Mouse (Mus musculus) Muller cell, postnatal 12 days (primary cell): ENCODE measurements at regions not wholly inside any gene's neighbourhood (a gene's known extent, or its start where the extent isn't known, plus 50 kb on each side); places are given as distances from the start of the nearest gene placed in this dataset.
A peak's percentile ranks its signal among the peaks of the same experiment; 100 is the strongest.

Experiments used
- DNase-seq: peaks from one replicate; pipeline ENCODE4 v3.0.0-alpha.2; 2015; ENCODE audit errors: inconsistent ontology term

- DNase-seq, result no peak
Observed at GRCm38 (mm10) chr12:58443007-58443406, 173.9 kb upstream of the Clec14a start.

- DNase-seq, result no peak
Observed at GRCm38 (mm10) chr12:58441962-58442361, 172.9 kb upstream of the Clec14a start.

GRCm38 (mm10) chr12:58440666-58441065, 171.6 kb upstream of the Clec14a start:
- DNase-seq, result no peak

- no peak for DNase-seq
Observed at GRCm38 (mm10) chr12:58437031-58437430, 167.9 kb upstream of the Clec14a start.

- no peak for DNase-seq
Observed at GRCm38 (mm10) chr12:58434504-58434903, 165.4 kb upstream of the Clec14a start.

- DNase-seq, result no peak
Observed at GRCm38 (mm10) chr12:58429929-58430328, 160.8 kb upstream of the Clec14a start.

- DNase-seq, result no peak
Observed at GRCm38 (mm10) chr12:58426758-58427157, 157.7 kb upstream of the Clec14a start.

GRCm38 (mm10) chr12:58425961-58426360, 156.9 kb upstream of the Clec14a start:
- peak; percentile 31 for DNase-seq

- DNase-seq, result no peak
Observed at GRCm38 (mm10) chr12:58423581-58423980, 154.5 kb upstream of the Clec14a start.

GRCm38 (mm10) chr12:58401904-58402303, 132.8 kb upstream of the Clec14a start:
- no peak for DNase-seq

- DNase-seq, result no peak
Observed at GRCm38 (mm10) chr12:58360258-58360657, 91.2 kb upstream of the Clec14a start.

- DNase-seq, result no peak
Observed at GRCm38 (mm10) chr12:58334163-58334562, 65.1 kb upstream of the Clec14a start.

GRCm38 (mm10) chr12:58329913-58330312, 60.8 kb upstream of the Clec14a start:
- no peak for DNase-seq

- no peak for DNase-seq
Observed at GRCm38 (mm10) chr12:58323953-58324352, 54.9 kb upstream of the Clec14a start.
